Mouse (Mus musculus): ENCODE measurements at regions not wholly inside any gene's neighbourhood (a gene's known extent, or its start where the extent isn't known, plus 50 kb on each side); places are given as distances from the start of the nearest gene placed in this dataset.

DNA sequence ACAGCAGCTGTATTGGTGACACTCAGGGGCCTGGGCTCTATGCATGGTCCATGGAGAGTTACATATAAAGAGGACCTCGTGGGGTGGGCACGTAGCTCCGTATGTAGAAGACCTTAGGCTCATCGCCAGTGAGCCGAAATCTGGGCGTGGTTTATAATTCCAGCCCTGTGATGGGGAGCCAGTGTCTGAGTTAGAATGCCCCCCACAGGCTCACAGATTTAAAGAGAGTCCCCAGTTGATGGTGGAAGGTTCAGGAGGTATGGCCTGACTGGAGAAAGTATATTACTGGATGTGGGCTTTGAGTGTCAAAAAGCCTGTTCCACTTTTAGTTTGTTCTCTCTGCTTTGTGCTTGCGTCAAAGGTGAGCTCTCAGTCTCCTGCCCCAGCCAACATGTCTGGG is 54.8 kb downstream of the 1700122O11Rik start:
- no peak for DNase-seq (ENCODE audit: low spot score)

- no peak for DNase-seq (ENCODE audit: low spot score)
Measured at GRCm38 (mm10) chr17:47981556-47982027, 56.5 kb downstream of the 1700122O11Rik start.

DNA sequence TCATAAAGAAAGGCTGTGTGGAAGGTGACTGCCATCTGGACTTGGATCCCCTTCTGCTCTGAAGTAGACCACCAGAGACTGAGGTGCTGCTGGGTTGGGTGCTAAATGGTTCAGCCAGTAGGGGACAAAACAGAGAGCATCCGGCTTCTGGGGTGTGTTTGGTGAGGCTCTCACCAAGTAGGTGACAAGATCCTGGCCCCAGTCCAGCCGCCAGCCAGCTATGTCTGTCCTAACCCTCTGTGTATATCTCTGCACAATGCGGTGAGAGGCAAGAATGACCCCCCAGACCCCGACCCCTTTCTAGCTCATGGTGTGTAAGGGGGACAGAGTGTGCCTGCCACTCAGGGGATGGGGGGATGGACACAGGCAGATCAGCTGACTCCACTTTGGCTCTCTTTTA is 54.8 kb upstream of the Foxp4 start:
- DNase-seq (ENCODE audit: low spot score) = no peak

GRCm38 (mm10) chr17:47978404-47979030 is 54.1 kb upstream of the Foxp4 start:
- no peak for DNase-seq (ENCODE audit: low spot score)

DNA sequence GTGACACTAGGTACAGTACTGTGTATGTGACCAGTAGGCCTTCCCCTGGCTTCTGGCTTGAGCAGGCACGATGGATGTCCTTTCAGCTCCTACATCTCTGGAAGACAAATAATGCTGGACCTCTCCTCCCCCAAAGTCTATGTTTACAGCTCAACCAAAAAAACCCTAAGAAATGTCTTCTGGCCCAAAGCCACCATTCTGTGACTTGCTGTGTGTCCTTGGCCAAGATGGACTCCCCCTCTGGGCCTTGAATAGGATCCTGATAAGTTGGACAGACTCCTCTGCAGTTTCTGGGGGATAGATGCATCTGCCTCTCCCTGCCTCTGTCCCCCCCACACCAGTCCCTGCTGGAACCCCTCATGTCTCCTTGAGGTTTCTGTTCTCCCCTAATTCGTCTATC is 53.6 kb upstream of the Foxp4 start:
- DNase-seq (ENCODE audit: low spot score) = no peak

- no peak for DNase-seq (ENCODE audit: low spot score)
Measured at GRCm38 (mm10) chr17:47976999-47977357, 52.5 kb upstream of the Foxp4 start.

GRCm38 (mm10) chr17:47976061-47976998 is 51.9 kb upstream of the Foxp4 start:
- peak; percentile 55 for DNase-seq (ENCODE audit: low spot score)

GRCm38 (mm10) chr17:47975281-47976060 is 51.0 kb upstream of the Foxp4 start:
- DNase-seq (ENCODE audit: low spot score) = no peak

- DNase-seq (ENCODE audit: low spot score) = no peak
Measured at GRCm38 (mm10) chr17:47974503-47974902, 50.1 kb upstream of the Foxp4 start.

Measured in urinary bladder, postnatal 25 days (tissue).